Mouse (Mus musculus) stomach, embryonic 16.5 days (tissue): ENCODE measurements at regions not wholly inside any gene's neighbourhood (a gene's known extent, or its start where the extent isn't known, plus 50 kb on each side); places are given as distances from the start of the nearest gene placed in this dataset.
A peak's percentile ranks its signal among the peaks of the same experiment; 100 is the strongest.

ENCODE experiments used
- ATAC-seq: fragments of 200-750 bp; cut with Nextera tagmentation; 2 replicates; pipeline ENCODE4 v1.8.0; 2017; ENCODE audit warnings: moderate number of reproducible peaks, moderate TSS enrichment; ENCODE audit not compliant: insufficient read depth, low FRiP score
- H3K27ac ChIP-seq: fragments of 300-500 bp; sonication (generic); 2 replicates; pipeline ENCODE4 v1.5.1; 2014; ENCODE audit warnings: low read length
- H3K27me3 ChIP-seq: fragments of 300-500 bp; sonication (generic); 2 replicates; pipeline ENCODE4 v1.6.1; 2014; ENCODE audit warnings: low read length, control low read depth, mixed read lengths; ENCODE audit not compliant: control insufficient read depth, insufficient read depth
- H3K36me3 ChIP-seq: fragments of 300-500 bp; sonication (generic); 2 replicates; pipeline ENCODE4 v1.6.1; 2014; ENCODE audit warnings: low read length; ENCODE audit not compliant: control insufficient read depth, insufficient read depth
- H3K4me1 ChIP-seq: fragments of 300-500 bp; sonication (generic); 2 replicates; pipeline ENCODE4 v1.6.1; 2014; ENCODE audit warnings: low read length, control low read depth, mixed read lengths; ENCODE audit not compliant: control insufficient read depth, insufficient read depth
- H3K4me2 ChIP-seq: fragments of 300-500 bp; sonication (generic); 2 replicates; pipeline ENCODE4 v1.6.1; 2014; ENCODE audit warnings: low read depth, low read length, mixed read lengths
- H3K4me3 ChIP-seq: fragments of 300-500 bp; sonication (generic); replicated peaks from 2 replicates; pipeline ENCODE4 v1.5.1; 2014; ENCODE audit warnings: mild to moderate bottlenecking, low read length
- H3K9ac ChIP-seq: fragments of 300-500 bp; sonication (generic); 2 replicates; pipeline ENCODE4 v1.6.1; 2014; ENCODE audit warnings: low read length
- H3K9me3 ChIP-seq: fragments of 300-500 bp; sonication (generic); replicated peaks from 2 replicates; pipeline ENCODE4 v1.6.1; 2016; ENCODE audit warnings: low read length, control low read depth; ENCODE audit not compliant: control insufficient read depth
- WGBS: fragments of 180-500 bp; shearing (Covaris S2); extraction: QIAGEN DNeasy Blood & Tissue Kit; methylation state at CpG from one replicate; pipeline ENCODE4 v1.1.7; 2014; 5-methylcytosine and 5-hydroxymethylcytosine counted together

DNA sequence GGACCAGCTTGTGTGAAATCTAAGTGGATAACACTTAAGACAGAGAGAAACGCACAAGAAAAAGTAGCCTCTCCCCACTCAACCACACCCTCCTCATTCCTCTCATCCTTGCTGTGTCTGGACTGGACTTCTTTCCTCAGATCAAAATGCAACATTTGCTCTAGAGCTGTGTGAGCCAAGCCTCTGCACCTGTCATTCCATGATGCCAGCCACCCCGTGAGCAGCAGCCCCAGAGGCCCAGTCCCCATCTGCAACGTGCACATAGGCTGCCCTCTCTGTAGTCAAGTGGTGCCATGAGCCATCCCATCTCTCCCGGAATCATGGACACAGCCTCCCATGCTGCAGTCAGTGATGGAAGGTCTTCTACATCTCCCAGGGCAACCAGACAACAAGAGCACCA is 55.1 kb upstream of the Gpc1 start:
- 85% methylated on average over 4 of the region's 4 CpGs for WGBS
- no peaks in the 10 kb centered on the region; the same call in 1 of the 2 replicates for H3K4me1 ChIP-seq

DNA sequence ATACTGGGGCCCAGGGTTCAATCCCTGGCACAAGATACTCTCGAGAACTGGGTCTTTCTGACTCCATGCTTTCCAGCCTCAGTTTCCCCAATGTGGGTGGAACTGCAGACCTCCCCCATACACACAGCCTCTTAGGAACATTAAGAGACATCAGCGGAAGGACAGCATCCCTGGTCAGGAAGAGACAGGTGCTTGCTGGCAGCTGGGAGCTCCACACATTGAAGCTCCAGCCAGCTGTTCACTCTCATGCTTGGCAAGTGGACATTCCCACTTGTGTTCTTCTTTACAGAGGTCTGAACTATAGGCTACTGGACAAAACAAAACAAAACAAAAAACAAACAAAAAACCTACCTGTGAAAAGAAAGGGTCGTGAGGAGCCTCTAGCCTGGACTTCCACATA is 55.5 kb upstream of the Gpc1 start:
- 75% methylated on average over 3 of the region's 3 CpGs for WGBS
- no peak for ATAC-seq

More for the DNA sequence above, 55.1 kb upstream of the Gpc1 start:
- no peak overlapping the region for H3K4me2 ChIP-seq
- H3K9ac ChIP-seq: no peak overlapping the region
- H3K9me3 ChIP-seq: no peaks in the 10 kb centered on the region
- no peak overlapping the region for H3K4me3 ChIP-seq
- H3K36me3 ChIP-seq: no peaks in the 10 kb centered on the region
- no peak overlapping the region for H3K27ac ChIP-seq
- no peak for ATAC-seq
- H3K27me3 ChIP-seq: no peaks in the 10 kb centered on the region

DNA sequence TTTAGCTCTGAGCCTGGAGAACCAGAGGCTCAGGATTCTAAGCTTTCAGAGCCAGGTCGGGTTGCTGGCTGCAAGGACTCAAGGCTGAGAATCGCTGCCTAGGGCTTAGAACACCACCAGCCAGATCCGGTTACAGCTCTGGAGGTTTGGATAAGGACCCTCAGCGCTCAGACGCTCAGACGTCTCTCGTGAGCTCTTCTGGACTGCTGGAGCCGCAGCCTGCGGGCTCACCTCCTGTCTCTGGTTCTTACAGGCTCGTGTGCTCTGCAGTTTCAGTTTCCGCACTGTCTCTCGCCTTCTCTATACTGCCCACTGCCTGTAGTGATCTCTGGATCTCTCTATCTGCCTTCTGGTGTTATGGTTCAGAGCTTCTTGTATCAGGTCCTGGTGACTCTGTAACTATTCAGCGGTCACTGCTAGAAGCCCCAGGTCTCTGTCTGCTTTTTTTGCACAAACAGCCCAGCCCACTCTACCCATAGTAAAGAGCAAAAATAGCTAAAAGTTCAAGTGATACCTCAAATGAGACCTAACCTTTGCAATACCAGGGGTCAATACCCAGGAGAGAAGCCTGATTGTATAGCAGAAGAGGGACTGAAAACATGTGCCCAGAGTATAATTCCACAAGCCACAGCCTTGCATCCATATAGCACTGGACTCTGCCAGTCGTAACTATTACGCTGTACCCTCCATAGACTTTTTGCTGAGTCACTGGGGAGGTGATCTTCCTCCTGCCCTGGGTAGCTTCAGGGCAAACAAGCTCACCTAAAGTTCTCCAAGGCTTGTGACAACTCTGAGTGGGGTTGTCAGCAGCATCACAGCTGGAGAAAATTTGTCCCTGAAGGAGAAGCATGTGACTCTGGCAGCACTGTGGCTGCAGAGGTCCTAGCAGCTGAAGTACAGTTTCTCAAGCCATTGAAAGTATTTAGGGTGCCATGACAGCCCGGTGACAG is 56.4 kb upstream of the Gpc1 start:
- WGBS: 25% methylated on average over 16 of the region's 16 CpGs
- Histone ChIP-seq H3K9me3 (no peaks in the 10 kb centered on the region), H3K4me3 (peak overlapping the region; percentile 25), H3K36me3 (no peaks in the 10 kb centered on the region), H3K27ac (no peak overlapping the region), H3K9ac (peak overlapping the region; percentile 51; the same call in 1 of the 2 replicates), H3K27me3 (no peaks in the 10 kb centered on the region), H3K4me2 (peak overlapping the region; percentile 43), H3K4me1 (peaks cover 2% of the 10 kb centered on the region)
- ATAC-seq: peak; percentile 68; the same call in 1 of the 2 replicates

More for the DNA sequence above, 55.5 kb upstream of the Gpc1 start:
- no peaks in the 10 kb centered on the region for H3K9me3 ChIP-seq
- H3K36me3 ChIP-seq: no peaks in the 10 kb centered on the region
- no peak overlapping the region for H3K4me3 ChIP-seq
- no peaks in the 10 kb centered on the region for H3K27me3 ChIP-seq
- no peak overlapping the region for H3K9ac ChIP-seq
- no peak overlapping the region for H3K4me2 ChIP-seq
- H3K4me1 ChIP-seq: no peaks in the 10 kb centered on the region; the same call in 1 of the 2 replicates
- H3K27ac ChIP-seq: no peak overlapping the region

DNA sequence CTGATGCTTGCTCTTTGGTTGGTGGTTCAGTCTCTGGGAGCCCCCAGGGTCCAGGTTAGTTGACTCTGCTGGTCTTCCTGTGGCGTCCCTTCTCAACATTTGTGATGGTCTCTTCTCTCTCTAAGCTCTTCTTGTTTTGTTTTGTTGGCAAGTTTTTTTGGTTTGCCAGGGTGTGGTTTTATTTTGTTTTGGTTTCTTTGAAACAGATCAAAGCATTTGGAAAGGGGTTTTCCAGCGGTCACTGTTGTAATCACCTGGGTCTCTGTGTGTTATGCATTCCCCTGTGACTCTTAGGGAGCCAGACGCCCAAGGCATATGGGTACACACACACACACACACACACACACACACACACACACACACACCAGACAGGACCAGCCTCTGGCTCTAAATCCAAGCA is 57.4 kb upstream of the Gpc1 start:
- WGBS: 65% methylated on average over 3 of the region's 3 CpGs
- peaks cover 3% of the 10 kb centered on the region for H3K4me1 ChIP-seq
- no peak for ATAC-seq

DNA sequence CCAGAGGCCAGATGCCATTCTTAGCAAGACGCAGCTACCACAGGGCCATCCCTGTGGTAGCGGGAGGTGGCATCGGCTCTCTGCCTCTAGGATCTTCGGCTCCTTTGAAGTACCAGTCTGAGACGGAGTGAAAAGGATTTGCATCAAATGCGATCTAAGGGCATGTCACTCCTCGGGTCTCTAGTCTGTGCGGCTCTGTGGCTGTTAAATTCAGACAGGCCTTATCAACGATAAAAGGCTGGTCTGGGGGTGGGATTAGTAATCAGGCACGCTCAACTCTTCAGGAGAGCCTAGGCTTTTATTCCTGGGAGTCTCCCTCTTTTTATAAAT is 58.7 kb upstream of the Gpc1 start:
- no peaks in the 10 kb centered on the region for H3K9me3 ChIP-seq
- H3K36me3 ChIP-seq: no peaks in the 10 kb centered on the region
- H3K4me1 ChIP-seq: peaks cover 3% of the 10 kb centered on the region
- no peaks in the 10 kb centered on the region for H3K27me3 ChIP-seq
- no peak for ATAC-seq
- no peak overlapping the region for H3K9ac ChIP-seq
- H3K27ac ChIP-seq: peak overlapping the region; percentile 15; the same call in 1 of the 2 replicates
- no peak overlapping the region for H3K4me2 ChIP-seq
- H3K4me3 ChIP-seq: no peak overlapping the region
- 67% methylated on average over 10 of the region's 10 CpGs for WGBS

More for the DNA sequence above, 57.4 kb upstream of the Gpc1 start:
- H3K9ac ChIP-seq: no peak overlapping the region
- H3K27ac ChIP-seq: no peak overlapping the region
- H3K9me3 ChIP-seq: no peaks in the 10 kb centered on the region
- H3K4me2 ChIP-seq: no peak overlapping the region
- H3K4me3 ChIP-seq: no peak overlapping the region
- H3K27me3 ChIP-seq: no peaks in the 10 kb centered on the region
- no peaks in the 10 kb centered on the region for H3K36me3 ChIP-seq

DNA sequence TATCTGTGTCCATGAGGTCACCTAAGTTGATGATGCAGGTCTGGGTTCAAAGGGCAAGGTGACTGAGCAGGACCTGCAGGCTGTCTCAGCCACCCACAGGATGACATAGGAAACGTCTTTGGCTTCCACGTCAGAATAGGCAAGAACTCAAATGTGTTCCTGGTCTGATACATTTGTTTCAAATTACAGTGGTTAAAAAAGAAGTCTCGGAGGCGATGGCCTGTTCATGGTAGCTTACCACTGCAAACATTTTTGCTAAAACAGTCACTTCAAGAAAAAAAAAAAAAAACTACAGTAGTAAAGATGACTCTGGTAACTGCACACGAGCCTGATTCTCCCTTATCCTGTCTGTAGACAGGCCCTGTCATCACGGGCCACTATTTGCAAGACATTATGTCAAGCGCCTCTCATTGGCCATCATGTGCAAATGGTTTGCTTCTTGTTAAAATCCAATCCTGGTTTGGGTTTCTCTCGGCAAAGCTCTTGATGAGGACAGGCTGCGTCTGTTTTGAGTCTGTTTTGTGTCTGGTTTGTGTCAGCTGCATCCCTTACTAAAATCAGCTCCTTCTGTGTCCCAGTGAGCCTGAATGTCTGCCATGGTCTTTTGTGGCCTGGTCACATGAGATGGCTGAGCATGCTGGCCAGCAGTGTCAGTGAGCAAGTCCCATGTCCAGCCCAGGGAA is 59.2 kb upstream of the Gpc1 start:
- H3K9me3 ChIP-seq: no peaks in the 10 kb centered on the region
- H3K9ac ChIP-seq: no peak overlapping the region
- peak overlapping the region; percentile 15; the same call in 1 of the 2 replicates for H3K27ac ChIP-seq
- H3K27me3 ChIP-seq: no peaks in the 10 kb centered on the region
- H3K4me2 ChIP-seq: no peak overlapping the region
- no peak for ATAC-seq
- WGBS: 46% methylated on average over 9 of the region's 9 CpGs
- no peak overlapping the region for H3K4me3 ChIP-seq
- no peaks in the 10 kb centered on the region for H3K36me3 ChIP-seq
- H3K4me1 ChIP-seq: peaks cover 3% of the 10 kb centered on the region

DNA sequence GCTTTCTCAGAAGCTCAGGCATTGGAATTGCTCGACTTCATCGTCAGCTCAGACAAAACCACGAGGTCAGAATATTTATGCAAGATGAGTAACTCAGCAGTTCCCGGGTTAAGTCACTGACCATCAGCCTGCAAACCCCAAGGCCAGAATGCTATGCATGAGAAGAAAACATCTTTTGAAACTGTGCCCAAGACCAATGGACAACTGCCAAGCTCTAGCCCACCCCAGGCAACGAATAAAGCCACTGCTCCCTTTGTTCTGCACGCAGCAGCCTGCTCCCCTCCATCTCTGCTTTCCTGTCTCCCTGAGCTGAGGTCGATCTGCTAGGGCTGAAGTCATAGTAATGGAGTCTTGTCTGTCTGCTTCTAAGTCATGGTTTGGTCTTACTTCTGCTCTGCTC is 61.7 kb upstream of the Gpc1 start:
- Histone ChIP-seq H3K4me1 (peaks cover 3% of the 10 kb centered on the region), H3K27me3 (no peaks in the 10 kb centered on the region), H3K4me2 (no peak overlapping the region), H3K9ac (no peak overlapping the region), H3K36me3 (no peaks in the 10 kb centered on the region), H3K27ac (no peak overlapping the region), H3K9me3 (no peaks in the 10 kb centered on the region), H3K4me3 (no peak overlapping the region)
- no peak for ATAC-seq
- WGBS: 38% methylated on average over 7 of the region's 7 CpGs

DNA sequence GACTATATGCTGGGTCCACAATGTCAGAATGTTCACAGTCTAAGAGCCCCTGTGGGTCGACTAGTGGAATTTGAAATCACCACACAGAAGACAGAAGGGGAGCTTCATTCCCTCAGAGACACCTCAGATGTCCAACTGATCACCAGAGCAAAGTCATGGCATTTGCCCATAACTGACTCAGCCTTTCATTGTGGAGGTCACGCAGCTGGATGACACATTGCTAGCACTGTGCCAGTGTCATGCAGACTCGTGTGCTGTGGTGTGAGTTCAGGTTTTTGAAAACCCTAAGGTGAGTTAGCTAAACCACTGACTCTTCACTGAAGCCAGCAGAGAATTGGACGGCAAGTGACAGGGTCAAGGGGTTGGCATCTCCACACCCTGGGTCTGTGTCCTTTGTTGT is 62.3 kb upstream of the Gpc1 start:
- WGBS: 66% methylated on average over 4 of the region's 4 CpGs
- no peak overlapping the region for H3K4me2 ChIP-seq
- no peaks in the 10 kb centered on the region for H3K27me3 ChIP-seq
- H3K4me1 ChIP-seq: peaks cover 3% of the 10 kb centered on the region
- H3K36me3 ChIP-seq: no peaks in the 10 kb centered on the region
- H3K9ac ChIP-seq: no peak overlapping the region
- no peak for ATAC-seq
- no peaks in the 10 kb centered on the region for H3K9me3 ChIP-seq
- no peak overlapping the region for H3K4me3 ChIP-seq
- H3K27ac ChIP-seq: no peak overlapping the region

DNA sequence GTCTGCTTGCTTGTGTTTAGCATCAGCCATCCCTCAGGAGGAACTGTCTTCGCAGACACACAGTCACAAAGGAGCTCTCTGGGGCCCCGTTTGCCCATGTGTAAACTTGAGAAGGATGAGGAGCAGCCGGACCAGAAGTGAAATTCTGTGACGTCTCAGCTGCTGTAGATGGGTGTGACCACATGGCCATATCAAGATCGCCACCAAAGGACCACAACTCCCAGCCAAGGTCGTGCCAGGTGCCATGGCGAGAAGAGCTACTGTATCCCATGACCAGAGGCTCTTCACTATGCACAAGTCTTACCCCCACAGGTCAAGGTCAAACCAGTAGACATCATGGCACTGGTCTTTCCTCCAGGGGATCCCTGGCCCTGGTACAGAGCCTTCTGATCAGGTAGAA is 64.9 kb upstream of the Gpc1 start:
- Histone ChIP-seq H3K9ac (no peak overlapping the region), H3K4me2 (no peak overlapping the region), H3K27me3 (no peaks in the 10 kb centered on the region), H3K27ac (no peak overlapping the region), H3K9me3 (no peaks in the 10 kb centered on the region), H3K36me3 (no peaks in the 10 kb centered on the region), H3K4me3 (no peak overlapping the region), H3K4me1 (peaks cover 3% of the 10 kb centered on the region; the same call in 1 of the 2 replicates)
- 70% methylated on average over 7 of the region's 7 CpGs for WGBS
- ATAC-seq: no peak
